Mouse (Mus musculus): ENCODE measurements at regions not wholly inside any gene's neighbourhood (a gene's known extent, or its start where the extent isn't known, plus 50 kb on each side); places are given as distances from the start of the nearest gene placed in this dataset.

GRCm38 (mm10) chr2:138820489-138820888 is 564.1 kb downstream of the Btbd3 start:
- DNase-seq (ENCODE audit: low spot score in 2 of 2): no peak

DNA sequence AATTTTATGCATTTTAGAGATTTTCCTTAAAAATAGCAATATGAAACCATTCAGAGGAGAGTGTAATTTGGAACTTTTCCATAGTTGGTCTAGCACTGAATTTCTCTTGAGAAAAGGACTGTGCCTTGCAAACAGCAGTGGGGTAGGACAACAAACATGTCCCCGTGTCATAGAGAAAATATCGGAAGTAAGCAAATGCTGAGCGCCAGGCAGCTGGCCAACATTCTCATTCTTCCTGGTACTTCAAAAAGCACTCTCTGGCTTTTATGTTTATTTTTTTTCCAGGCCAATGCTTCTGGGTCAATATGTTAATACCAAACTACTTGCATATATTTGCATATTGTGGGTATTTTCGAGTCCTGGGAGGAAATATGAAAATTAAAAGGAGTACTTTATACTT is 568.5 kb downstream of the Btbd3 start:
- no peak for DNase-seq (ENCODE audit: low spot score in 2 of 2)

DNA sequence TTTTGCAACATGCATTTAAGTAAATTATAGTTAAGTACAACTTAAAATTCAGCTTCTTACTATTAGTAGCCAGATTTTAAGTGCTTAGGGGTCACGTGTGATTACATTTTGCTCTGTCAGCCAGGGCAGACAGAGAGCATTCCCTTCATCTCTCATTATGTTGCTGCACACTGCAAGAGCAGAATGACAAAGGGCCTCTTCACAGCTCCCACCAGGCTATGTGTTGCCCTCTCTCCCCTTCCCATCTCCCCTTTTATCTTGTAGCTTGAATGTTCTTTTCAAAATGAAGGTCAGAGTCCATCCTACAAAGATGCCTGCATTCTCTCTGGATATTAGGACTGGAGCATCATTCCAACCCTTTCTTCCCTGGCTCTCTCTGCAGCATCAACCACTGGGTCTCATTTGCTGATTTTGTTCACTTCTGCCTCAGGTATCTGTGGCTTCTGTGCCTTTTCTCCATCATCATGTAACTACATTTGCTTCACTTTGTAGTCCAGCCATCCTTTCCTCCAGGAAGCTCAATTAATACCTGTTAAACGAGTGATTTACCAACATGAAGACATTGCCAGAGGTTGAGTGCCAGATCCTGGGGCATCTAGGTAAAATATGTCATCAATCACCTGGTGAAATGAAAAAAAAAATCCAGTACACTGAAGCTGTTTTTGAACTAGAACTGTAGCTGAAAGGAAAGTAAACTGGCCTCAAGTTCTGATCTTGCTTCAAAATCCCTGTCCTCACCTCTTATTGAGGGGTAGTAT is 571.6 kb downstream of the Btbd3 start:
- no peak for DNase-seq (ENCODE audit: low spot score in 2 of 2)

DNA sequence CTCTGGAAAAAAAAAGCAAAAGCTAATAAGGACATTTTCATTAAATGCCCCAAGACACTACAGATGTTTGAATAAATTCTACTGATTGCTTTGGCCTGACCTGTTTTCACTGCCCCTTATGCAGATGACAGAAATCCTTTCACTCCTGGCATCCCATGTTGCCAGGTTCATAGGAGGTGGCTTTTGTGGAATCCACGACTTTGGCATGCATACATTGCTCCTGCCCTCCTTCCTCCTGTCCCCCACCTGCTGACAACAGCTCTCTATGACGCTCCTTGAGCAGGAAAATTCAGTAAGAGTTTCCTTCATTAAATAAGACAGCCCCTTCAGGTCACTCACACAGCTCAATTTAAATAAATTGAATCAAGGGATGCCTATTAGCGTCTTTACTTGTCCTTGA is 582.5 kb downstream of the Btbd3 start:
- DNase-seq (ENCODE audit: low spot score in 2 of 2): no peak

GRCm38 (mm10) chr2:138859121-138859520 is 602.8 kb downstream of the Btbd3 start:
- no peak for DNase-seq (ENCODE audit: low spot score in 2 of 2)

DNA sequence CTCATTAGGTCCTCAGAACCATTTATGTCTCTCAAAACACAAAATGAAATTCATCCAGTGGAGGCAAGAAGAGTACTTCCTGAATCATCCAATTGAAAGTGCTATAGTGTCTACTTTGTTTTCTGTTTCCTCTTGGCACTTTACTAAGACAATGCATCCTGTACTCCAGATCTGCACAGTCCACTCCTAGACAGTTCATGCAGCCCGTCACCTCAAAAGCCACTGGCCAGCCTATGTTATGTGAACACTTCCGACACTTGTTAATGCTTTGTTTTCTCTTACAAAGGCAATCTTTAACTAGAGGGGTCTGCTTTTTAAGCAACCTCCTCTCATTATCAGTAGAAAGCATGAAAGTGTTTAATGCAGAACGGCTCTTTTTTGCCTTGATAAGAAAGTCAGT is 597.1 kb upstream of the Sptlc3 start:
- no peak for DNase-seq (ENCODE audit: low spot score in 2 of 2)

DNA sequence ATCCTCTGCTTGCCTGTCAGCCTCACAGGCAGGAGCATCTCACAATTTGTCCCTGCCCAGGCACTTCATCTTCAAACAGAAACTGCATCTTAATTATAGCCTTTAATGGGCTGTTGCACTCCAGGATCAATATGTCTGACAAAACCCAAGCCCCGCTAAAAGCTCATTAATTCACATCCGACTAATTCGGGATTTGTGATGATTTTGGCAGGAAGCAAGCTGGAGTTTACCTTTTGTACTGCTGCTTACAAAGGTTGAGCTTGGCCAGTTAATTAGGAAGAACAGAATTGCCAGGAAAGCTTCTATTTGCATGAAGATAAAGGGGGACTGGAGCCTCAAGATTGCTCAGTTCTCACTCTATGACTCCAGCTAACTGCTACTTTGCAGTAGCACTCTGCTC is 596.6 kb upstream of the Sptlc3 start:
- DNase-seq (ENCODE audit: low spot score in 2 of 2): no peak

- DNase-seq (ENCODE audit: low spot score in 2 of 2): no peak
Observed at GRCm38 (mm10) chr2:138937165-138937564, 556.5 kb upstream of the Sptlc3 start.

GRCm38 (mm10) chr2:138939367-138939766 is 554.3 kb upstream of the Sptlc3 start:
- no peak for DNase-seq (ENCODE audit: low spot score in 2 of 2)

GRCm38 (mm10) chr2:138966110-138966790 is 527.5 kb upstream of the Sptlc3 start:
- no peak for DNase-seq (ENCODE audit: low spot score in 2 of 2)

DNA sequence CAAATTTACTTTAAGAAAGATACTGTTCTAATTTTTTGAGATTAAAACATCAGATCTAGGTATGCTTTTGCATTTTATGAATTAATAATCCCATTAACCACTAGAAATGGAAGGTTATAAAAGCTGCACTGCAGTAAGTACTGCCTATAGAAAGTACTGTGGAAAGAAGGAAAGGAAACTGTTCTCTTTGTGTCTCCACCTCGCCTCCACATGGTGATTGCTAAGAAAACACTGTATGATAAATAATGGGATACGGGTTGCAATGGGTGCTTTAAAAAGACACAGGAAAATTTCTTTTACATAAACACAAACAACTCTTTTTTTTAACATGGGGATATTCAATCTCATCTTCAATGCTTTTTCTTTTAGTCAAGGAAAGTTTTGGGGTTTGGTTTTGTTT is 519.2 kb upstream of the Sptlc3 start:
- no peak for DNase-seq (ENCODE audit: low spot score in 2 of 2)

GRCm38 (mm10) chr2:138990031-138990430 is 503.7 kb upstream of the Sptlc3 start:
- no peak for DNase-seq (ENCODE audit: low spot score in 2 of 2)

GRCm38 (mm10) chr2:139032105-139032812 is 461.5 kb upstream of the Sptlc3 start:
- no peak for DNase-seq (ENCODE audit: low spot score in 2 of 2)

GRCm38 (mm10) chr2:139034800-139035199 is 458.9 kb upstream of the Sptlc3 start:
- no peak for DNase-seq (ENCODE audit: low spot score in 2 of 2)

- DNase-seq (ENCODE audit: low spot score in 2 of 2): no peak
Observed at GRCm38 (mm10) chr2:139041671-139042273, 451.9 kb upstream of the Sptlc3 start.

DNA sequence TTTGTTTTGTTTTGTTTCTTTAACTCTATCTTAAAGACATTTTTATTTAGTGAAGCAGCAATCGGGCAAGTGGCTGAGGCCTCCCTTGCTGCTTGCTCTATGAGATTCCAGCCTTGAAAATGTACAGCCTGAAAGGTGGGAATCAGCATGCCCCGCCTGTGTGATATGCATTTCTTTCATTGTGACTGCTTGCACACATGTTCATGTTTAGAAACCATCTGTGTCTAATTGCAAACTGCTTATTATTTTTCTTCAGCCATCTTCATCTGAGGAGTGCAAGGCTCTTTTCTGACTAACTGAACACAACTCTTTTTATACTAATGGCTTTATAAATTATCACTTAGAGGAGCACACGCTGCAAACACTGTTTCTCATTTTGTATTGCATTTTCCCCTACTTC is 449.0 kb upstream of the Sptlc3 start:
- DNase-seq (ENCODE audit: low spot score in 2 of 2): no peak

DNA sequence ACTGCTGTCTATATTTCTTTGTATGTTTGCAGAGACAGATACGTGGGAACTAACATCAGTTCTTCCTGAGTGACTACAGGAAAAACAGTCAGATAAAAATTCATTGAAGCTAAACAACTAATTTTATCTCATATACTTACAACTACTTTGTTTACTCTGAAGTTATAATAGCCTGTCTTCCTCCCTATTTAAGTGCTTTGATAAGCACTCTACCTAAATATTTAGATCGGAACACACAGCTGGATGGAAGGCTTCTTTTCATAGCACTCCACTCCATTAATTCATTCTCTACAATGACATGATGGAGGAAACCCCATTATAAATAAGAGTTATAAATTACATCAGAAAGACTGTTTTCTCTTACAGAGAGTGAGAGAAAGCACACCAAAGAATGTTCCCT is 438.5 kb upstream of the Sptlc3 start:
- DNase-seq (ENCODE audit: low spot score in 2 of 2): no peak

GRCm38 (mm10) chr2:139069276-139069961 is 424.3 kb upstream of the Sptlc3 start:
- DNase-seq (ENCODE audit: low spot score in 2 of 2): no peak

- DNase-seq (ENCODE audit: low spot score in 2 of 2): no peak
Observed at GRCm38 (mm10) chr2:139071690-139072089, 422.0 kb upstream of the Sptlc3 start.

DNA sequence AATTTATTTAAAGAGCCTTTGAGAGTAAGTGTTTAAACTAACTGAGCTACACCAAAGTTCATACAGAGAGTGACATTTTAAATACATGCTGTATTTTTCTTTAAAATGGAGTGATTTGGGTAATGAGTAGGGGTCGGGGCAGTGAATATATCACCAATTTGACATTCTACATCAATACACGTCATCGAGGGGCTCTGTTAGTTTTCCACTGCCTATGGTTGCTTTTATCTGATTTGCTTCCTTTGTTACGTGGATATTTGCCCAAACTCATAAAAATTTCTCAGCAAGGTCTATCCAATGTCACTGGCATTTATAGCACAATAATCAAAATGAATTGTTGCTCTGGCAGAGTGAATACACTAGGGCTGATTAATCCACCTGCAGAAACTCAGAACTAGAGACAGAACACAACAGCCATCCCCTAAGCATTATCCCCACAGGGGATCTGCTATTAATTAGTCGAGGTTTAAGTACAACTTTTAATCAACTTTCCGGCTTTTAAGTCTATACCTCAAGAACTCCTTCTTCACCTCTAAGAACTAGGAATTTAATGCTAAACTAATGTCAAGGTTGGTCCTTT is 400.1 kb upstream of the Sptlc3 start:
- no peak for DNase-seq (ENCODE audit: low spot score in 2 of 2)

DNA sequence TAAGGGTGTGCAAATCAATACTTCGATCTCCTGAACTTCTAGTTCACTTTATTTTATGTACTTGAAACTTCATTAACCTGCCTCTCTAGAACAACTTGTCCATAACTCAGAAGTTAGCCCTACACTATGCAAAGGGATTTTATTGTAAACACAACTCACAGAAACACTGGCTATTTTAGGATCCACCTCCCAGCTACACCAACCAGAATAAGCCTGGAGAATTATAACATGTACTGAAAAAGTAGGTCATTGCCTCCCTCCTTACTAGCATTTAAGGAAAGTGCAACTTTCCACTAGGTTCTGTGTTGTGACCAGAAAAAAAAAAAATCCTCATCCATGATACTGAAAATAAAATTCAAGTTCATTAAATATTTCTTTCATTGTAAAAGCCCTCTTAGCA is 382.0 kb upstream of the Sptlc3 start:
- no peak for DNase-seq (ENCODE audit: low spot score in 2 of 2)

All from adrenal gland, adult 18-20 months (tissue).